Mouse (Mus musculus) MEL (cell line): ENCODE results near the gene Gm43552. TPM values are rescaled to one million over a fixed set of nuclear protein-coding genes. Genes with fewer than 3 reads are reported as not detected.
A peak's percentile ranks its signal among the peaks of the same experiment; 100 is the strongest.

Experiments
- DNase-seq: peaks from one replicate; pipeline ENCODE4 v3.0.0; 2011; ENCODE audit warnings: low read depth, low spot score
- H3K27ac ChIP-seq: 2 replicates; pipeline ENCODE4 v1.5.1; 2012; ENCODE audit warnings: low read depth, mild to moderate bottlenecking, control low read depth, low read length, moderate library complexity; ENCODE audit not compliant: control insufficient read depth
- H3K27me3 ChIP-seq, 2 experiments: fragments of 150-350 bp in 1 of 2; sonication (generic) in 1 of 2; 2 replicates each; pipeline ENCODE4 v1.6.1; 2012; ENCODE audit warnings: low read length in 2 of 2, mild to moderate bottlenecking in 2 of 2, improper control_type of control experiment in 1 of 2, moderate library complexity in 1 of 2; ENCODE audit not compliant: insufficient read depth in 2 of 2, control insufficient read depth in 1 of 2
- H3K36me3 ChIP-seq, 2 experiments: 2 replicates each; pipeline ENCODE4 v1.6.1; 2012 to 2014; ENCODE audit warnings: low read length in 2 of 2, improper control_type of control experiment in 1 of 2, inconsistent platforms in 1 of 2, mild to moderate bottlenecking in 1 of 2; ENCODE audit not compliant: insufficient read depth in 2 of 2, control insufficient read depth in 1 of 2
- H3K4me1 ChIP-seq, 2 experiments: fragments of 150-350 bp in 1 of 2; sonication (generic) in 1 of 2; 2 replicates each; pipeline ENCODE4 v1.6.1; 2012; ENCODE audit warnings: low read length in 2 of 2, improper control_type of control experiment in 1 of 2, mild to moderate bottlenecking in 1 of 2; ENCODE audit not compliant: insufficient read depth in 2 of 2, control insufficient read depth in 1 of 2
- H3K4me3 ChIP-seq, 2 experiments: fragments of 150-350 bp in 1 of 2; sonication (generic) in 1 of 2; 2 replicates each; pipeline ENCODE4 v1.5.1; 2012; ENCODE audit warnings: low read depth in 2 of 2, low read length in 2 of 2, mild to moderate bottlenecking in 2 of 2, moderate library complexity in 2 of 2, control low read depth in 1 of 2, improper control_type of control experiment in 1 of 2; ENCODE audit not compliant: control insufficient read depth in 1 of 2, insufficient read depth in 1 of 2
- H3K79me2 ChIP-seq: 2 replicates; pipeline ENCODE4 v1.6.1; 2012; ENCODE audit warnings: mild to moderate bottlenecking, low read length, moderate library complexity; ENCODE audit not compliant: control insufficient read depth, poor library complexity, insufficient read depth
- H3K9ac ChIP-seq: 2 replicates; pipeline ENCODE4 v1.6.1; 2012; ENCODE audit warnings: low read depth, mild to moderate bottlenecking, control low read depth, low read length, moderate library complexity; ENCODE audit not compliant: control insufficient read depth, poor library complexity, severe bottlenecking
- H3K9me3 ChIP-seq: fragments of 150-350 bp; sonication (generic); replicated peaks from 2 replicates; pipeline ENCODE4 v1.6.1; 2012; ENCODE audit warnings: mild to moderate bottlenecking, low read length, improper control_type of control experiment, moderate library complexity; ENCODE audit not compliant: insufficient read depth
- BHLHE40 ChIP-seq: IDR thresholded peaks from 2 replicates; pipeline ENCODE4 v1.6.1; 2012; ENCODE audit warnings: low read depth, mild to moderate bottlenecking, inconsistent platforms, low read length, improper control_type of control experiment, borderline replicate concordance
- CHD1 ChIP-seq: IDR thresholded peaks from 2 replicates; pipeline ENCODE4 v1.6.1; 2012; ENCODE audit warnings: low read depth, mild to moderate bottlenecking, inconsistent platforms, low read length, improper control_type of control experiment
- CHD2 ChIP-seq: IDR thresholded peaks from 2 replicates; pipeline ENCODE4 v1.6.1; 2011; ENCODE audit warnings: low read length, improper control_type of control experiment
- CTCF ChIP-seq, 3 experiments: IDR thresholded peaks in 2 of 3; conservative IDR thresholded peaks in 1 of 3; 2 replicates each; pipeline ENCODE4 v1.5.1; 2011 to 2012; ENCODE audit warnings: low read length in 3 of 3, low read depth in 2 of 3, mild to moderate bottlenecking in 2 of 3, improper control_type of control experiment in 1 of 3, inconsistent platforms in 1 of 3, mixed read lengths in 1 of 3, moderate library complexity in 1 of 3; ENCODE audit not compliant: control insufficient read depth in 1 of 3, insufficient read depth in 1 of 3, poor library complexity in 1 of 3, severe bottlenecking in 1 of 3
- E2F4 ChIP-seq: IDR thresholded peaks from 2 replicates; pipeline ENCODE4 v1.6.1; 2011; ENCODE audit warnings: low read depth, low read length, improper control_type of control experiment, borderline replicate concordance
- ELF1 ChIP-seq: IDR thresholded peaks from 2 replicates; pipeline ENCODE4 v1.6.1; 2014; ENCODE audit warnings: low read depth, mild to moderate bottlenecking, inconsistent platforms, low read length, improper control_type of control experiment, moderate library complexity
- EP300 ChIP-seq, 2 experiments: IDR thresholded peaks; 2 replicates each; pipeline ENCODE4 v1.6.1; 2011; ENCODE audit warnings: improper control_type of control experiment in 2 of 2, low read length in 2 of 2, low read depth in 1 of 2, mild to moderate bottlenecking in 1 of 2
- ETS1 ChIP-seq: IDR thresholded peaks from 2 replicates; pipeline ENCODE4 v1.6.1; 2012; ENCODE audit warnings: low read depth, mild to moderate bottlenecking, inconsistent platforms, low read length, improper control_type of control experiment, moderate library complexity
- GABPA ChIP-seq: IDR thresholded peaks from 2 replicates; pipeline ENCODE4 v1.6.1; 2012; ENCODE audit warnings: low read depth, mild to moderate bottlenecking, inconsistent platforms, low read length, improper control_type of control experiment, moderate library complexity
- GATA1 ChIP-seq: IDR thresholded peaks from 2 replicates; pipeline ENCODE4 v1.6.1; 2011; ENCODE audit warnings: low read depth, low read length, improper control_type of control experiment
- HCFC1 ChIP-seq: IDR thresholded peaks from 2 replicates; pipeline ENCODE4 v1.6.1; 2012; ENCODE audit warnings: low read depth, mild to moderate bottlenecking, inconsistent platforms, low read length, improper control_type of control experiment, moderate library complexity
- JUND ChIP-seq: IDR thresholded peaks from 2 replicates; pipeline ENCODE4 v1.6.1; 2011; ENCODE audit warnings: low read depth, mild to moderate bottlenecking, improper control_type of control experiment, low read length
- KAT2A ChIP-seq: conservative IDR thresholded peaks from 2 replicates; pipeline ENCODE4 v1.6.1; 2012; ENCODE audit warnings: low read depth, low read length, improper control_type of control experiment, inconsistent platforms
- MAFK ChIP-seq: IDR thresholded peaks from 2 replicates; pipeline ENCODE4 v1.6.1; 2011; ENCODE audit warnings: low read depth, mild to moderate bottlenecking, low read length, improper control_type of control experiment, borderline replicate concordance
- MAX ChIP-seq: IDR thresholded peaks from 2 replicates; pipeline ENCODE4 v1.6.1; 2011; ENCODE audit warnings: low read length, improper control_type of control experiment
- MAZ ChIP-seq: IDR thresholded peaks from 2 replicates; pipeline ENCODE4 v1.6.1; 2012; ENCODE audit warnings: low read depth, mild to moderate bottlenecking, inconsistent platforms, low read length, improper control_type of control experiment
- MEF2A ChIP-seq: IDR thresholded peaks from 2 replicates; pipeline ENCODE4 v1.6.1; 2014; ENCODE audit warnings: low read depth, mild to moderate bottlenecking, inconsistent platforms, low read length, improper control_type of control experiment; ENCODE audit not compliant: poor library complexity, insufficient replicate concordance, severe bottlenecking; ENCODE audit errors: extremely low read depth
- MXI1 ChIP-seq: IDR thresholded peaks from 2 replicates; pipeline ENCODE4 v1.6.1; 2011; ENCODE audit warnings: mild to moderate bottlenecking, low read depth, low read length, improper control_type of control experiment
- MYB ChIP-seq: IDR thresholded peaks from 2 replicates; pipeline ENCODE4 v1.6.1; 2011; ENCODE audit warnings: mild to moderate bottlenecking, low read depth, low read length, improper control_type of control experiment
- MYC ChIP-seq: IDR thresholded peaks from 2 replicates; pipeline ENCODE4 v1.6.1; 2011; ENCODE audit warnings: low read depth, mild to moderate bottlenecking, low read length, improper control_type of control experiment, moderate library complexity
- NELFE ChIP-seq: IDR thresholded peaks from 2 replicates; pipeline ENCODE4 v1.6.1; 2011; ENCODE audit warnings: low read depth, low read length, improper control_type of control experiment
- NRF1 ChIP-seq: IDR thresholded peaks from 2 replicates; pipeline ENCODE4 v1.6.1; 2014; ENCODE audit warnings: low read depth, mild to moderate bottlenecking, inconsistent platforms, low read length, improper control_type of control experiment, moderate library complexity; ENCODE audit not compliant: poor library complexity, insufficient read depth, severe bottlenecking
- POLR2A ChIP-seq, 2 experiments: IDR thresholded peaks; 2 replicates each; pipeline ENCODE4 v1.6.1; 2011 to 2012; ENCODE audit warnings: low read length in 2 of 2, mild to moderate bottlenecking in 2 of 2, control low read depth in 1 of 2, improper control_type of control experiment in 1 of 2, low read depth in 1 of 2, moderate library complexity in 1 of 2; ENCODE audit not compliant: control insufficient read depth in 1 of 2, insufficient read depth in 1 of 2, poor library complexity in 1 of 2
- POLR2AphosphoS2 ChIP-seq: IDR thresholded peaks from 2 replicates; pipeline ENCODE4 v1.6.1; 2011; ENCODE audit warnings: low read length, improper control_type of control experiment
- POLR2AphosphoS5 ChIP-seq: IDR thresholded peaks from 2 replicates; pipeline ENCODE4 v1.6.1; 2012; ENCODE audit warnings: low read depth, borderline replicate concordance, mild to moderate bottlenecking, inconsistent platforms, low read length, moderate library complexity, mixed read lengths
- RAD21 ChIP-seq: IDR thresholded peaks from 2 replicates; pipeline ENCODE4 v1.6.1; 2011; ENCODE audit warnings: mild to moderate bottlenecking, low read depth, low read length, improper control_type of control experiment
- RCOR1 ChIP-seq: IDR thresholded peaks from 2 replicates; pipeline ENCODE4 v1.6.1; 2012; ENCODE audit warnings: low read depth, mild to moderate bottlenecking, inconsistent platforms, low read length, improper control_type of control experiment
- SIN3A ChIP-seq: IDR thresholded peaks from 2 replicates; pipeline ENCODE4 v1.6.1; 2012; ENCODE audit warnings: low read length, improper control_type of control experiment, inconsistent platforms
- SMC3 ChIP-seq: IDR thresholded peaks from 2 replicates; pipeline ENCODE4 v1.6.1; 2011; ENCODE audit warnings: low read depth, low read length, improper control_type of control experiment
- TAL1 ChIP-seq: IDR thresholded peaks from 2 replicates; pipeline ENCODE4 v1.6.1; 2012; ENCODE audit warnings: mild to moderate bottlenecking, inconsistent platforms, low read length, moderate library complexity, mixed read lengths
- TBP ChIP-seq: IDR thresholded peaks from 2 replicates; pipeline ENCODE4 v1.8.0; 2011; ENCODE audit warnings: low read depth, low read length, improper control_type of control experiment
- TCF12 ChIP-seq: IDR thresholded peaks from 2 replicates; pipeline ENCODE4 v1.6.1; 2014; ENCODE audit warnings: low read depth, mild to moderate bottlenecking, inconsistent platforms, low read length, improper control_type of control experiment, moderate library complexity
- USF1 ChIP-seq: IDR thresholded peaks from 2 replicates; pipeline ENCODE4 v1.6.1; 2014; ENCODE audit warnings: low read depth, mild to moderate bottlenecking, inconsistent platforms, low read length, improper control_type of control experiment, moderate library complexity
- USF2 ChIP-seq, 2 experiments: IDR thresholded peaks; 2 replicates each; pipeline ENCODE4 v1.6.1; 2011 to 2012; ENCODE audit warnings: improper control_type of control experiment in 2 of 2, low read length in 2 of 2, borderline replicate concordance in 1 of 2, inconsistent platforms in 1 of 2, low read depth in 1 of 2, mild to moderate bottlenecking in 1 of 2; ENCODE audit not compliant: insufficient read depth in 1 of 2
- ZC3H11A ChIP-seq: IDR thresholded peaks from 2 replicates; pipeline ENCODE4 v1.6.1; 2012; ENCODE audit warnings: low read depth, mild to moderate bottlenecking, inconsistent platforms, low read length, improper control_type of control experiment
- ZKSCAN1 ChIP-seq: IDR thresholded peaks from 2 replicates; pipeline ENCODE4 v1.6.1; 2012; ENCODE audit warnings: low read depth, mild to moderate bottlenecking, inconsistent platforms, low read length, improper control_type of control experiment, moderate library complexity
- ZMIZ1 ChIP-seq: IDR thresholded peaks from 2 replicates; pipeline ENCODE4 v1.6.1; 2012; ENCODE audit warnings: low read depth, mild to moderate bottlenecking, inconsistent platforms, low read length, improper control_type of control experiment, moderate library complexity
- ZNF384 ChIP-seq: IDR thresholded peaks from 2 replicates; pipeline ENCODE4 v1.6.1; 2012; ENCODE audit warnings: low read depth, mild to moderate bottlenecking, inconsistent platforms, low read length, improper control_type of control experiment
- polyA plus RNA-seq, 2 experiments: library from polyadenylated mRNA; stranded (reverse) in 1 of 2; unstranded in 1 of 2; fragments of >175 nt in 1 of 2; fragments of >200 nt in 1 of 2; gene quantifications; 2 replicates each; pipeline versions ENCODE4 v1.2.1 to v1.2.4; 2012; ENCODE audit warnings: low replicate concordance in 2 of 2, low read depth in 1 of 2; ENCODE audit not compliant: insufficient read length in 2 of 2, insufficient read depth in 1 of 2, missing spikeins in 1 of 2
- total RNA-seq: library from RNA; depleted of rRNA; stranded (reverse); fragments of 300-350 nt; gene quantifications from 2 replicates; pipeline ENCODE4 v1.2.3, GENCODE M21; 2012

Gene Gm43552
- total and polyA plus RNA-seq, 3 experiments: 1.7 TPM; not detected in 2

- H3K4me3 ChIP-seq: no peak overlapping the region
- TF ChIP-seq CTCF (IDR thresholded peaks at IDR 0.05 in 2 of 3, conservative IDR thresholded peaks at IDR 0.05 in 1 of 3; ENCODE audit: control insufficient read depth in 1 of 3, insufficient read depth in 1 of 3, low read depth in 2 of 3, low read length in 3 of 3, poor library complexity in 1 of 3, severe bottlenecking in 1 of 3): no peak
- no peak for TF ChIP-seq NRF1
- TF ChIP-seq TAL1: peak; percentile 98
- no peak for TF ChIP-seq ZKSCAN1
- TF ChIP-seq EP300 (IDR thresholded peaks at IDR 0.05; ENCODE audit: low read depth in 1 of 2, low read length in 2 of 2): peak; percentile 93 to 96
- TF ChIP-seq CHD2: no peak
- peak; percentile 67 for TF ChIP-seq MXI1
- peak; percentile 81 for TF ChIP-seq SIN3A
- TF ChIP-seq USF2 (IDR thresholded peaks at IDR 0.05; ENCODE audit: borderline replicate concordance in 1 of 2, insufficient read depth in 1 of 2, low read depth in 1 of 2, low read length in 2 of 2): no peak
- peak; percentile 98 for TF ChIP-seq TCF12
- TF ChIP-seq POLR2A (IDR thresholded peaks at IDR 0.05; ENCODE audit: control insufficient read depth in 1 of 2, insufficient read depth in 1 of 2, low read depth in 1 of 2, low read length in 2 of 2, poor library complexity in 1 of 2): no peak
- TF ChIP-seq E2F4: no peak
- TF ChIP-seq MAFK: peak; percentile 43; the same call in 1 of the 2 replicates
- no peak for TF ChIP-seq POLR2AphosphoS5
- TF ChIP-seq ETS1: peak; percentile 99
- TF ChIP-seq NELFE: no peak
- no peak for TF ChIP-seq MAZ
- no peak for TF ChIP-seq ZMIZ1
- no peak for TF ChIP-seq KAT2A
- 0 out of 2 replicates have a peak, but pooled peaks have one; percentile 45 for TF ChIP-seq ELF1
- TF ChIP-seq MYB: no peak
- 0 out of 2 replicates have a peak, but pooled peaks have one; percentile 38 for TF ChIP-seq HCFC1
- TF ChIP-seq RAD21: no peak
- TF ChIP-seq JUND: no peak
- TF ChIP-seq TBP: peak; percentile 42; the same call in 1 of the 2 replicates
- TF ChIP-seq ZNF384: no peak
- no peak for TF ChIP-seq ZC3H11A
- TF ChIP-seq POLR2AphosphoS2: 0 out of 2 replicates have a peak, but pooled peaks have one; percentile 28
- no peak for TF ChIP-seq GABPA
- peak; percentile 99 for TF ChIP-seq GATA1
- TF ChIP-seq BHLHE40: peak; percentile 80
- no peak for TF ChIP-seq SMC3
- peak; percentile 66; the same call in 1 of the 2 replicates for TF ChIP-seq MYC
- TF ChIP-seq MAX: no peak
- TF ChIP-seq MEF2A: peak; percentile 99
- TF ChIP-seq USF1: no peak
- peak; percentile 89 for TF ChIP-seq RCOR1
- TF ChIP-seq CHD1: no peak
These were observed 12.1 kb downstream of the Gm43552 start for GRCm38 (mm10) chr5:65480511-65480910.

More at GRCm38 (mm10) chr5:65480511-65480910, 12.1 kb downstream of the Gm43552 start:
- peak; percentile 90 for DNase-seq
- Histone ChIP-seq H3K4me1 (peaks cover 12 to 35% of the 10 kb centered on the region in 2 experiments), H3K9ac (no peak overlapping the region), H3K9me3 (no peaks in the 10 kb centered on the region), H3K79me2 (no peaks in the 10 kb centered on the region), H3K27ac (peak overlapping the region; percentile 53), H3K36me3 (peaks cover 0 to 29% of the 10 kb centered on the region in 2 experiments; a peak in 2 of 4 replicates), H3K27me3 (no peaks in the 10 kb centered on the region)
